Mouse (Mus musculus): ENCODE measurements around the gene Abi2.

The Abi2 gene

GRCm38 (mm10) chr1:60489660-60490059 is 80.2 kb downstream of the Abi2 start:
- DNase-seq (ENCODE audit: low spot score in 2 of 2), result no peak

GRCm38 (mm10) chr1:60490510-60490909 is 81.1 kb downstream of the Abi2 start:
- no peak for DNase-seq (ENCODE audit: low spot score in 2 of 2)

- DNase-seq (ENCODE audit: low spot score in 2 of 2), result no peak
Measured at GRCm38 (mm10) chr1:60492404-60492803, 83.0 kb downstream of the Abi2 start.

- DNase-seq (ENCODE audit: low spot score in 2 of 2), result no peak
Measured at GRCm38 (mm10) chr1:60493421-60493820, 84.0 kb downstream of the Abi2 start.

- DNase-seq (ENCODE audit: low spot score in 2 of 2), result no peak
Measured at GRCm38 (mm10) chr1:60503456-60503855, 94.0 kb downstream of the Abi2 start.

GRCm38 (mm10) chr1:60510584-60510983 is 101.2 kb downstream of the Abi2 start:
- DNase-seq (ENCODE audit: low spot score in 2 of 2), result no peak

- no peak for DNase-seq (ENCODE audit: low spot score in 2 of 2)
Measured at GRCm38 (mm10) chr1:60530107-60530506, 120.7 kb downstream of the Abi2 start.

- no peak for DNase-seq (ENCODE audit: low spot score in 2 of 2)
Measured at GRCm38 (mm10) chr1:60530636-60531035, 121.2 kb downstream of the Abi2 start.
